Mouse (Mus musculus) lung, embryonic 14.5 days (tissue): ENCODE results near the gene Bglap2. TPM values are rescaled to one million over a fixed set of nuclear protein-coding genes. Genes with fewer than 3 reads are reported as not detected.

Source experiments
- ATAC-seq: fragments of 200-750 bp; cut with Nextera tagmentation; 2 replicates; pipeline ENCODE4 v1.8.0; 2017; ENCODE audit warnings: mild to moderate bottlenecking, moderate TSS enrichment, moderate library complexity; ENCODE audit not compliant: insufficient read depth
- DNase-seq: peaks from one replicate; pipeline ENCODE4 v3.0.0-alpha.2; 2015
- H3K27ac ChIP-seq: fragments of 300-500 bp; sonication (generic); 2 replicates; pipeline ENCODE4 v1.5.1; 2014; ENCODE audit warnings: low read depth, mild to moderate bottlenecking, moderate library complexity
- H3K27me3 ChIP-seq: fragments of 300-500 bp; sonication (generic); 2 replicates; pipeline ENCODE4 v1.6.1; 2014; ENCODE audit warnings: low read length, control low read depth; ENCODE audit not compliant: insufficient read depth
- H3K36me3 ChIP-seq: fragments of 300-500 bp; sonication (generic); 2 replicates; pipeline ENCODE4 v1.6.1; 2014; ENCODE audit warnings: control low read depth; ENCODE audit not compliant: insufficient read depth
- H3K4me1 ChIP-seq: fragments of 300-500 bp; sonication (generic); 2 replicates; pipeline ENCODE4 v1.6.1; 2014; ENCODE audit warnings: antibody characterized with exemption, control low read depth; ENCODE audit not compliant: insufficient read depth
- H3K4me2 ChIP-seq: fragments of 300-500 bp; sonication (generic); 2 replicates; pipeline ENCODE4 v1.6.1; 2014; ENCODE audit warnings: mild to moderate bottlenecking
- H3K4me3 ChIP-seq: fragments of 300-500 bp; sonication (generic); 2 replicates; pipeline ENCODE4 v1.5.1; 2014; ENCODE audit warnings: low read depth, low read length
- H3K9ac ChIP-seq: fragments of 300-500 bp; sonication (generic); 2 replicates; pipeline ENCODE4 v1.6.1; 2014
- H3K9me3 ChIP-seq: fragments of 300-500 bp; sonication (generic); 2 replicates; pipeline ENCODE4 v1.6.1; 2016; ENCODE audit warnings: low read depth, low read length, control low read depth
- CTCF ChIP-seq: IDR thresholded peaks from 2 replicates; pipeline ENCODE4 v1.5.1; 2016; ENCODE audit warnings: antibody characterized with exemption, low read depth
- WGBS: fragments of 180-500 bp; shearing (Covaris S2); extraction: QIAGEN DNeasy Blood & Tissue Kit; methylation state at CpG from one replicate; pipeline ENCODE4 v1.1.7; 2014; 5-methylcytosine and 5-hydroxymethylcytosine counted together
- polyA plus RNA-seq: library from polyadenylated mRNA; unstranded; fragments of >200 nt; fragmentation: Nextera tagmentation; extraction: Ambion mirVana; gene quantifications from 2 replicates; pipeline ENCODE4 v1.2.1, GENCODE M21; 2014

Gene Bglap2
- polyA plus RNA-seq, 1 experiment from 2014 or later = not detected

DNA sequence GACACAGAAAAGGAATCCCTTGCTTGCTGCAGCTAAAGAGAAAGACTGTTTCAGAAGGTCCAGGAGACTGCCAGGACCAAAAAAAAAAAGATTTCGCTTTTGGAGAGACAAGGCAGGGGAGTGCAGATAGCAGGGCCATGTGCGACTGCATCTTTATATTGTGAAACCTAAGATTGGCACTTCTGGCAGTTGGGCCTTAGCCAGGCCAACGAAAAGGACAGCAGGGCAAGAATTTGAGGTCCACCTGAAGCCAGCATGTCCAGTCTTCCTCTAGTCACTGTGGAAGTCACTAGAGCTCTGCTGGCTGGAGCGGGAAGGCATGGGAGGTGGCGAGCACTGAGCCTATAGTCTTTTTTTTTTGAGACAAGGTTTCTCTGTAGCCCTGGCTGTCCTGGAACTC, 30.5 kb upstream of the Bglap2 start:
- Histone ChIP-seq H3K9me3 (no peaks in the 10 kb centered on the region), H3K9ac (peak overlapping the region; percentile 86), H3K4me1 (no peaks in the 10 kb centered on the region), H3K4me2 (peak overlapping the region; percentile 85), H3K36me3 (peaks cover 29% of the 10 kb centered on the region), H3K27me3 (no peaks in the 10 kb centered on the region), H3K27ac (peak overlapping the region; percentile 97; the same call in 1 of the 2 replicates), H3K4me3 (peak overlapping the region; percentile 74)
- TF ChIP-seq CTCF = no peak
- no peak for DNase-seq
- WGBS = 36% methylated on average over 5 of the region's 5 CpGs
- no peak for ATAC-seq

DNA sequence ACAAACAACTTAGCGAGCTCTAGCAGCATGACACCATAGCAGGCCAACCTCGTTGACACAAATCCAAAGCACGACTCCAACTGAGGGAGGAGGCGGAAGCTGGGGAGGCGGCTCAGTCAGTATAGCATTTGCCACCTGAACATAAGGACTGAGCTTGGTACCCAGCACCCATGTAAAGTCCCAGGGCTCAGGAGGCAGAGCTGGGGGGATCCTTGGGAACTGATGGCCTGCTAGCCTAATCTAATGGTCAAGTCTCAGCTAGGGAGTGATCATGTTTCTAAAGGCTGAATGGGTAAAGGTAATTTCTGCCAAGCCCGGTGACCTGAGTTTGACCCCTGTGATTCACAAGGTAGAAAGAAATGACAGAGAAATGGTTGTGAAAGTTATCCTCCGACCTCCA, 29.0 kb upstream of the Bglap2 start:
- no peak overlapping the region for H3K27ac ChIP-seq
- no peak for DNase-seq
- H3K9me3 ChIP-seq = no peaks in the 10 kb centered on the region
- 52% methylated on average over 7 of the region's 7 CpGs for WGBS
- no peak overlapping the region; the same call in 1 of the 2 replicates for H3K4me2 ChIP-seq
- no peak overlapping the region for H3K4me3 ChIP-seq
- H3K4me1 ChIP-seq = no peaks in the 10 kb centered on the region
- no peak for TF ChIP-seq CTCF
- H3K36me3 ChIP-seq = peaks cover 32% of the 10 kb centered on the region
- H3K27me3 ChIP-seq = no peaks in the 10 kb centered on the region
- H3K9ac ChIP-seq = no peak overlapping the region
- ATAC-seq = no peak

DNA sequence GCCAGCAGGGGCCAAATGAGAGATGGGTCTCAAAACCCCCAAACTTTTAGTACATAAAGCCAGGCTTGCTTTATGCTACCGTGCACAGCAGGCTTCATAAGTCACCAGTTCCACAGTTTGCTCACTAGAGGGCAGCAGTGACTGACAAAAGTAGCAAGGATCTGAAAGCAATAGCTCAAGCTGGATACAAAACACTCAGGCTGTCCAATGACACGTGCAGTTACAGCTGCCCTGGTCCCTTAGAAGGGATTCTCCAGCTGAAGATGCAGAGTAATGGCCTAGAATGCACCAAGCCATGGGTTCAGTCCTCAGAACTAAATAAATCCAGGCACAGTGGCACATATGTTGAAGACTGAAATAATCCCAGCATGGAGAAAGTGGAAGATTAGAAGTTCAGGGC, 28.6 kb upstream of the Bglap2 start:
- DNase-seq (peak; percentile 95), ATAC-seq (peak; percentile 22; the same call in 1 of the 2 replicates)
- Histone ChIP-seq H3K27ac (no peak overlapping the region), H3K4me3 (no peak overlapping the region), H3K36me3 (peaks cover 28% of the 10 kb centered on the region), H3K27me3 (no peaks in the 10 kb centered on the region), H3K9ac (peak overlapping the region; percentile 3; the same call in 1 of the 2 replicates), H3K4me1 (no peaks in the 10 kb centered on the region), H3K9me3 (no peaks in the 10 kb centered on the region), H3K4me2 (peak overlapping the region; percentile 5; the same call in 1 of the 2 replicates)
- WGBS = 0% methylated on average over 2 of the region's 2 CpGs
- TF ChIP-seq CTCF = peak; percentile 94

DNA sequence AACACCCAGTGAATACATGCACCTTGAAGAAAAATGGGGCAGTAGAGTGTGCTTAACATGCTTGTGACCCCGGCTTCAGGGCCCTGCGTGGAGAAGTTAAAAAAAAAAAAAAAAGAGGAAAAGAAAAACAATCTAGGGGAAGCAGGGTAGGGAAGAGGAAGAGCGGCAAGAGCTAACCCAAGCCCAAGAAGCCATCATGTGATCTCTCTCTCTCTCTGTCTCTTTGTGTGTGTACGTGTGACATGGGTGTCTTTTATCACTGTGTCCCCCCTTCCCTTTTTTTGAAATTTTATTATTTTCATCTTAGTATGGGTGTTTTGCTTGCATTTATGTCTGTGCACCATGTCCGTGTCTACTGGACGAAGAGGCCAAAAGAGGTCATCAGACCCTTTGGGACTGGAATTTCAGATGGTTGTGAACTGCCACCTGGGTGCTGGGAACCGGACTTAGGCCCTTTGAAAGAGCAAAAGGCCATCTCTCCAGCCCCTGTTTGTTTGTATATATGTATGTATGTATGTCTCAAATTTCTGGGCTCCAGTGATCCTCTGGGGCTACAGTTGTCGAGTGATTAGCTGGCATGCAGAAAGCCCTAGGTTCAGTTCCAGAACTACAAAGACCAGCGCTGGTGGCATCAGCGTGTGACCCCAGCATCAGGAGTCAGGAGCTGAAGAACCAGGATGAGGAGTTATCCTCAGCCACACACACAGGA, 25.2 kb upstream of the Bglap2 start:
- 85% methylated on average over 10 of the region's 10 CpGs for WGBS
- Histone ChIP-seq H3K4me2 (no peak overlapping the region), H3K4me1 (no peaks in the 10 kb centered on the region), H3K4me3 (no peak overlapping the region), H3K27ac (no peak overlapping the region), H3K9ac (no peak overlapping the region), H3K27me3 (no peaks in the 10 kb centered on the region), H3K9me3 (no peaks in the 10 kb centered on the region), H3K36me3 (peaks cover 33% of the 10 kb centered on the region; the same call in 1 of the 2 replicates)
- no peak for TF ChIP-seq CTCF
- DNase-seq (no peak), ATAC-seq (no peak)

DNA sequence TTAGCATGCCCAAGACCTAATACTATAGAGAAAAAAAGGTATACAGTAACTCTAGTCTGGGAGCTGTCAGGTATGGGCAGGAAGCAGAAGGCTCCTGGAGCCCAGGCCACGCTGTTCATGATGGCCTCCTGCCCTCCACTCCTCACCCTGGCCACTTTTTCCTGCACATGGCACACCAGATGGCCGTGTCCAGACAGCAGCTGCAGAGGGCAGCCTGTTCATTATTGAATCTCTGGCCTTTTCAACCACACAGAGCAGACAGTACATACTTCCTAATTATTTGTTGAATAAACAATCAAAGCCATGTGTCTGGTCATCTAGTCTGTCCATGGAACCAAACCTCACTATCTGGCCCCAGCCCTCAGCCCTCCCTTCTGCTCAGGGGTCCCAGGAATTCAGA, 20.2 kb upstream of the Bglap2 start:
- DNase-seq = no peak
- H3K4me2 ChIP-seq = no peak overlapping the region
- no peak overlapping the region for H3K27ac ChIP-seq
- H3K9ac ChIP-seq = no peak overlapping the region
- H3K27me3 ChIP-seq = no peaks in the 10 kb centered on the region
- no peaks in the 10 kb centered on the region for H3K9me3 ChIP-seq
- 88% methylated on average over 2 of the region's 2 CpGs for WGBS
- H3K36me3 ChIP-seq = peaks cover 50% of the 10 kb centered on the region
- H3K4me3 ChIP-seq = no peak overlapping the region
- no peak for TF ChIP-seq CTCF
- ATAC-seq = no peak
- no peaks in the 10 kb centered on the region for H3K4me1 ChIP-seq

DNA sequence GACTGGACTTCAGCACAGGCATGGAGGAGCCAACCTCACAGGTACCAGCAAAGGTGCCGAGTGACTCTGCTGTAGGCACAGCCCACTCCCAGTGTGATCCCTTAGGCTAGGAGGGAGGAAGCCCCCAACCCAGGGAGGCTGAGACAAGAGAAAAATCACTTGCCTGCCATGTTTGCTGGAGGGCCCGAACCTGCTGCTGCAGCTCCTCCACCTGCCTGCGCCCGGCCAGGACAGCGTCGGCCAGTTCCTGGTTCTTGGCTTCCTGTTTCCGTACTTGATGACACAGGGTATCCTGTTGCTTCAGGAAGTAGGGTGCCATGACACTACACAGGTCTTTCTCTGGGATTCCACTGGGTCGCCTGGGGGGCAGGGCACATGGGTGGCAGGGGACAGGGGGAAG, 17.2 kb upstream of the Bglap2 start:
- no peaks in the 10 kb centered on the region for H3K4me1 ChIP-seq
- H3K9me3 ChIP-seq = no peaks in the 10 kb centered on the region
- H3K27ac ChIP-seq = no peak overlapping the region
- peaks cover 54% of the 10 kb centered on the region for H3K36me3 ChIP-seq
- ATAC-seq = no peak
- no peak overlapping the region for H3K4me3 ChIP-seq
- no peak overlapping the region for H3K9ac ChIP-seq
- 89% methylated on average over 8 of the region's 8 CpGs for WGBS
- H3K27me3 ChIP-seq = no peaks in the 10 kb centered on the region
- TF ChIP-seq CTCF = no peak
- H3K4me2 ChIP-seq = no peak overlapping the region
- DNase-seq = no peak

DNA sequence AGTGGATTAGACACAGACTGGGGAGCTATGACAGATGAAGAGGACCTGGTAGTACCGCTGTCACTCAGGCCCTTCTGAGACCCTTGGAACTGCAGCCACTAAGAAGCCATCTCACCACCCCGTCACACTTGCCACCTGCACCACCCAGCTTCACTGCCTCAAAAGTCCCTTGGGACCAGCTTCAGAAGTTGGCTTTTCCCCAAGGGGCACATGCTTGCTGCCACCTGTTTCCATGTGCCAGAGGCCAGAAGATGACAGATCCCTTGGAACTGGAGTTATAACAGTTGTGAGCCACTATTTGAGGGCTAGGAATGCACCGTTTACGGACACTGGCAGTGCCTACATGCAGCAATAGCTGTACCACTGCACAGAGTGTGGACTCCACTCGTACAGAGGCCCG, 16.8 kb upstream of the Bglap2 start:
- H3K36me3 ChIP-seq = peaks cover 52% of the 10 kb centered on the region
- no peak for TF ChIP-seq CTCF
- WGBS = 91% methylated on average over 6 of the region's 6 CpGs
- DNase-seq (no peak), ATAC-seq (no peak)
- H3K9me3 ChIP-seq = no peaks in the 10 kb centered on the region
- H3K4me1 ChIP-seq = no peaks in the 10 kb centered on the region
- H3K27me3 ChIP-seq = no peaks in the 10 kb centered on the region
- no peak overlapping the region for H3K27ac ChIP-seq
- H3K4me2 ChIP-seq = no peak overlapping the region
- H3K9ac ChIP-seq = no peak overlapping the region
- no peak overlapping the region for H3K4me3 ChIP-seq
